Mouse (Mus musculus): ENCODE measurements around the gene Jph4.

Gene Jph4

DNA sequence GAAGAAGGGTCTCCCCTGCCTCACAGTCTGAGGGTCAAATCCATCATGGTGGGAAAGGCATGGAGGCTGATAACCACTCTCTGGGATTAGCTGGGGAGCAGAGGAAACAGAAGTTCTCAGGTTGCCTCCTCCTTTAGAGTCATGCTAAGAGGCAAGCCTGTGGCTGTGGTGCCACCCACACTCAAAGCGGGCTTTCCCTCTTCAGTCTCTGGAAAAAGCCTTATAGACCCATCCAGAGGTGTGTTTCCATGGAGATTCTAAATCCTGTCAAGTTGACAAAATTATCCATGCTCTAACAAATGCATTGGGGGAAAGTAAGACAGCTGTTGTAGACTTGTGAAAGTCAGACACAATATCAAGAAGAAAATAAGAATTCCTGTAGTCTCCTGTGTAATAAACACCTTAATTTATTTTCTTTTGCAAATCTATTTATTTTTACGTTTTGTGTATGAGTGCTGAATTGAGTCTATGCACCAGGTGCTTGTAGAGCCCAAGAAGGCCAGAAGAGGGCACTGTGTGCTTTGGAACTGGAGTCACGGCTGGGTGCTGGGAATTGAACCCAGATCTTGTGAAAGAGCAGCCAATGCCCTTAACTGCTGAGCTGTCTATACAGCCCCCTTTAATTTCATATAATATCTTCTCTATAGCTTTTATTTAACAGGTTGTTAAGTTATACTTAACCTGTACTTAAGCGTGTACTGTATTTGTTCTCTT, 2.8 kb upstream of the Jph4 start:
- ATAC-seq (ENCODE audit: insufficient number of reproducible peaks, low FRiP score, low TSS enrichment): no peak

DNA sequence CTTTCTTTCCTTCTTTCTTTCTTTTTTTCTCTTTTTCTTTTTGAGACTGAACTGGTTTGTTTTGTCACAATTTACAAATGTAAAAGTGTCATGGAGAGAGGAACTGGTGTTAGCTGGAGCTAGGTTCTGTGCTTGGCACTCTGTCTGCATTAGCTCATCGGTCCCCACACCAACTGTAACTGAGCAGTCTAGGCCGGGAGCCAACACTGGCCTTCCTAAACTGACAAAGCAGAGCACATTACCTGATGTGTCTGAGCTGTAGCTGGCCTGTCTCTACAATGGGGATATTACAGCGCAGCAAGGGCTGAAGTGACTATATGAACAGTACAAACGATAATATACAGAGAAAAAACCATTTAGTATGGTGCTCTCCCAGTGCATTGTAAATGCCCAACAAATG, 2.1 kb upstream of the Jph4 start:
- no peak for ATAC-seq (ENCODE audit: insufficient number of reproducible peaks, low FRiP score, low TSS enrichment)

- no peak for ATAC-seq (ENCODE audit: insufficient number of reproducible peaks, low FRiP score, low TSS enrichment)
These were observed 889 bp downstream of the Jph4 start for GRCm38 (mm10) chr14:55115846-55116245.

DNA sequence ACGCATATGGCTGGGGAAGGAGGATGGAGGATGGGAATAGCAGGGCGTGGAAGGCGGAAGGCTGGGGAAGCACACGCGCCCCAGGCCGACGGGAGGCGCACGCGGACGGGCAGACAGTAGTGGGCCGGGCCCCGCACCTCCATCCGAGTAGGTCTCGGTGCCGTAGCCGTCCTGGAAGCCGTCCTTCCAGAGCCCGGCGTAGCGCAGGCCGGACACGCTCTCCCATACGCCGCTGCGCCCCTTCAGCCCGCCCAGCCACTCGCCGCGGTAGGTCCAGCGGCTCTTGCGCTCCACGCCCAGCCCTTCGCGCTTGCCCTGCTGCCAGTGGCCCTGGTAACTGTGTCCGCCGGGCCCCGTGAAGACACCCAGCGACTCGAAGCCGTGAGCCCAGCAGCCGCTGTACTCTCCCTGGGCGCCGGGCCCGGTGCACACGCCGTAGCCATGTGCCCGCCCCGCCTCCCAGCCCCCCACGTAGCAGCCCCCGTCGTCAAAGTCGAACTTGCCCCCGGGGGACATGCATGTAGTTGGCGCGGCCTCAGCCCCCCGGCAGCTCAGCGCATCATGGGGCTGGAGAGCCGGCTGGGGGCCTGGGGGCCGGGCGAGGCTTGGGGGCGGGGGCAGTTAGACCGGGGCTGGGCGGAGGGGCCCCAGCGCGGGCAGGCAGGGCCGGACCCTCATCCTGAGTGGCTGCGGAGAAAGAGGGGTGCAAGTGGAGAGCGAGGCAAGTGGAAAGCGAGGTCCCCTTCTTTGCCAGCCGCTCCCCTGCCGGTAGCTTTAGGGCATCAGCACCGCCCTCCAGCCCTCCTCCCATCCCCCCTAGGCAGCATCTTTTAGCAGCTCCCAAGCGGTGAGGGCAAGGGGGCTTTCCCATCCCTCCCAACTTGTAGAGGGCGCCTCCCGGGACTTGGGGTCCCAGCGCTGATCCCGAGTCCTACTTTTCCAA, 1.7 kb downstream of the Jph4 start:
- ATAC-seq (ENCODE audit: insufficient number of reproducible peaks, low FRiP score, low TSS enrichment): peak; percentile 23

DNA sequence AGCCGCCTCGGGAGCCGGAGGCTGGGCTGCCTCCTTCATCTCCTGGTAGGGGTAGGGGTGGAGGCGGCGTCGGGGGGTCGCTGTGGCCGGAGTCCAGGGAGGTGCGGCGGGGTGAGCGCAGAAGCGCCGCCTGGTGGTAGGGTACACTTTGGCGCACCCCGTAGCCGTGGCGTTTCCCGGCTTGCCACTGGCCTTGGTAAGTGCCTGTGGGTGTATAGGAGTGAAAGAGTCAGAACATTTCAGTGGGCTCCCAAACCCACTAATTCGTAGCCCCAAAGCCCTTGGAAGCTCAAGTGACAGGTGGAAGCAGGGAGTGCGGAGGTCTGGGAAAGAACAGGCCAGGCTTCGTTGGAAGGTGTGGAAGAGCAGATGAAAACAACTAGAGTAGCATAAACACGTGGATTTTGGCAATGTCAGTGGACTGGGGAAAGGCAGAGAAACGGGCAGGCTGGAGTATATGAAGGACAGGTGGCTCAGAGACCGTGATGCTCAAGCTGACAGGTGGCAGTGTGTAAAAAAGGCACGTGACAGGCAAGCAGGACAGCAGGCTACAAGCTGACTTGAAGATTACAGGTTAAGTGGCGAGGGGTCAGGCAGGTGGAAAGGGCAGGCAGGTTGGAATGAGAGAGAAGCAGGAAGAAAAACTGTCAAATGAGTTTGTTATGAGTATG, 2.6 kb downstream of the Jph4 start:
- ATAC-seq (ENCODE audit: insufficient number of reproducible peaks, low FRiP score, low TSS enrichment): no peak

DNA sequence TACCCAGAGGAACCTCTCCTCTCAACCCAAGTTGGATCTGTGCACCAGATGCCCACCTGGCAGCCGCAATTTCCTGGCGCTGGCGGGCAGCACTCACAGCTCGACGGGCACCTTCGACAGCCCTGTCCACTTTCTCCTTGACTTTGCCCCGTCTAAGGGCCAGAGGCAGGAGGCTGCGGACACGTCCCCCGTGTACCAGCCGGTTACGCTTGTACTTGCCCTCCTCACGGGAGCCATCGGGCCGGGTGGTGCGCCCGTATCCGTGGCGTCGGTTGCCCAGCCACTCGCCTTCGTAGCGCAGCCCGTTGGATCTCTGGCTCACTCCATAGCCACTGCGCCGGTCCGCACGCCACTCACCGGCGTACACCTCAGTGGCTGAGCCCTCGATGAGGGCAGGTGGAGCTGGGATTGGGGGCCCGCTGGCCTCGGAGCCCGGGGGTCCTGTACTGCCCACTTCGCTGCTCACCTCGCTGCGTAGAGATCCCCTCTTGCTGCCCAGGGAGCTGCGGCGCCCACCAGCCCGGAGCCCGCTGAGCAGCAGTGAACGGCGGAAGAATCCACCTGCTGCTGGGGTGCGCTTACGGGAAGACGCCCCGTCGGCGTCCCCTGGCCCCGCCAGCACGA, 3.3 kb downstream of the Jph4 start:
- no peak for ATAC-seq (ENCODE audit: insufficient number of reproducible peaks, low FRiP score, low TSS enrichment)

DNA sequence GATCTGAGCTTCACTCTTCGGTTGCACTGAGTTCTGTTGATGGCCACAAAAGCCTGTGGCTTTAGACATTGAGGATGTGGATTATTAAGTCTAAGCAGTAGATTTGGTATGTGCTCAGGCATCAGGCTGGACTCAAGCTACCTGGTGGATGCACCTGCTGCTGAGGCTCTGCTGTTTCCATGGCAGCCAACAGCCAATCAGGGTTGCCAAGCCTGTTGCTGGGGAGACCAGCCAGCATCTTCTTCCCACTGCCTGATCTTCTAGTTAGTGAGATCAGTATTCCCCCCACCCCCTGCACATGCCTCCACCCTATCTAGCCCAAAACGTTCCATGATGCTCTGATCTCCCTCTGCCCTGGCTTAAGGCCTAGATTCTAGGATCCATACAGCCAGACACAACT, 5.0 kb downstream of the Jph4 start:
- ATAC-seq (ENCODE audit: insufficient number of reproducible peaks, low FRiP score, low TSS enrichment): no peak

GRCm38 (mm10) chr14:55110076-55110475, 6.7 kb downstream of the Jph4 start:
- no peak for ATAC-seq (ENCODE audit: insufficient number of reproducible peaks, low FRiP score, low TSS enrichment)

- no peak for ATAC-seq (ENCODE audit: insufficient number of reproducible peaks, low FRiP score, low TSS enrichment)
These were observed 7.5 kb downstream of the Jph4 start for GRCm38 (mm10) chr14:55109048-55109873.

- peak; percentile 47 for ATAC-seq (ENCODE audit: insufficient number of reproducible peaks, low FRiP score, low TSS enrichment)
These were observed 8.4 kb downstream of the Jph4 start for GRCm38 (mm10) chr14:55108202-55108870.

GRCm38 (mm10) chr14:55106990-55107389, 9.7 kb downstream of the Jph4 start:
- no peak for ATAC-seq (ENCODE audit: insufficient number of reproducible peaks, low FRiP score, low TSS enrichment)

- ATAC-seq (ENCODE audit: insufficient number of reproducible peaks, low FRiP score, low TSS enrichment): peak; percentile 42
These were observed 10.6 kb downstream of the Jph4 start, which contains the start of gene Ap1g2 for GRCm38 (mm10) chr14:55105836-55106809. Gene Ap1g2, minus strand, starts transcription at chr14:55106593.

DNA sequence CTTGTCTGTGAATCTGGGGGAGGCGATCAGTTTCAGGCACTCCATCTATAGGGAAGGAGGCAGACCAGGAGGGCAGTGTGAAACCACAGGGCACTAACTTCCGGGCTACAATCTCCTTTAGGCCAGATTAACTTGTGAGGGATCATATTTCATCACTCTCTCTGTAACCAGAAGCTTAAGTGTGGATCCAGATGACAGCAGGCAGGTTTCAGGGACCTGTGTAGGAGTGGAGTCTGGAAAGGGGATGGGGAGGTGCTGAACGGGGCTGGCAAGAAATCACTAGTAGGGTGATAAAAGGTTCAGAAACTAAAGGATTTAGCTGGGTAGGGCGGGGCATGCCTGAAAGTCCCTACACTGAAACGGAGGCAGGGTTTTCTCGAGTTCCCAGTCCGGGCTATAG, 11.3 kb downstream of the Jph4 start:
- ATAC-seq (ENCODE audit: insufficient number of reproducible peaks, low FRiP score, low TSS enrichment): no peak

DNA sequence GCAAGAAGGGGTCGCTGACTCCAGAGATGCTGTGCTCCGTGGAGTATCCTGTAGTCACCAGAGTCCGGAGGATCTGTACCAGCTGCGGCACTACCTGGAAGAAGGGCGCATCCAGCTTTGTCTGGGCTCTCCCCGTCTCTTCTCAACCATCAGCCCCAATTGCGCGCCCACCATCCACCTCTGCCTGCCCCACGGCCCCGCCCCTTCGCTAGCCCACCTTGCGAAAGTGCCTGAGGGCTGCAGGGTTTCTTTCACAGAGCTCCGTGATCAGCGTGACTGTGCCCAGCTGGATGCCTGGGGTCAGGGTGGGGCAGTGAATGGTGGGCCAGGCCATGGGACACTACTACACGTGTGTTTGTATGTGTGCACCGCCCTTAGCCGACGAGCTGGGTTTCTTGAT, 12.4 kb downstream of the Jph4 start:
- no peak for ATAC-seq (ENCODE audit: insufficient number of reproducible peaks, low FRiP score, low TSS enrichment)

GRCm38 (mm10) chr14:55102253-55102785, 14.4 kb downstream of the Jph4 start:
- no peak for ATAC-seq (ENCODE audit: insufficient number of reproducible peaks, low FRiP score, low TSS enrichment)

DNA sequence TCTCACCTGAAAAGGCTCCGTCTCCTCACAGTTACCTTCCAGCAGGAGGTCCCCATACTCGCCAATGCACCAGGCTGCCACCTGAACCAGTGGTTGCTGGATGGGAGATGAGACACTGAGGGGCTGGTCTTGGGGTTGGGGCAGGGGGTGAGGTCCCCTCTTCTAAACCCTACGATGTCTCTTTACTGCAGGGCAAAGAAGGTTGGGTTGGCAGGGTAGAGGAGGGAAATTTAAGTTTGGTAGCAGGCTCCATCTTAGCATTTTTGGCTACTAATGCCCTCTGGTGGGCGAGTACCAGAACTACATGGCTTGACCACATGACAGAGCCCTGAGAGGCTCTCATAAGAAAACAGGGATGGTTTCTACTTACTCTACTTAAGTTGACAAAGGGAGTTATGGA, 15.1 kb downstream of the Jph4 start:
- no peak for ATAC-seq (ENCODE audit: insufficient number of reproducible peaks, low FRiP score, low TSS enrichment)

- ATAC-seq (ENCODE audit: insufficient number of reproducible peaks, low FRiP score, low TSS enrichment): no peak
These were observed 18.7 kb downstream of the Jph4 start for GRCm38 (mm10) chr14:55098067-55098466.

- no peak for ATAC-seq (ENCODE audit: insufficient number of reproducible peaks, low FRiP score, low TSS enrichment)
These were observed 19.1 kb downstream of the Jph4 start for GRCm38 (mm10) chr14:55097646-55098045.

Data from cerebellum, adult (tissue).